Mouse (Mus musculus) right cerebral cortex, postnatal 10 days (tissue): ENCODE measurements around the gene D17Wsu92e.
"Not testable (repeated sequence)": the region's sequence is repeated elsewhere in the genome, so short reads cannot be mapped to it uniquely, and the experiment has no call there.

Source experiments
- DNase-seq, 2 experiments: peaks; one replicate each; pipeline ENCODE4 v3.0.0; 2021; ENCODE audit warnings: low spot score in 2 of 2

D17Wsu92e gene

DNA sequence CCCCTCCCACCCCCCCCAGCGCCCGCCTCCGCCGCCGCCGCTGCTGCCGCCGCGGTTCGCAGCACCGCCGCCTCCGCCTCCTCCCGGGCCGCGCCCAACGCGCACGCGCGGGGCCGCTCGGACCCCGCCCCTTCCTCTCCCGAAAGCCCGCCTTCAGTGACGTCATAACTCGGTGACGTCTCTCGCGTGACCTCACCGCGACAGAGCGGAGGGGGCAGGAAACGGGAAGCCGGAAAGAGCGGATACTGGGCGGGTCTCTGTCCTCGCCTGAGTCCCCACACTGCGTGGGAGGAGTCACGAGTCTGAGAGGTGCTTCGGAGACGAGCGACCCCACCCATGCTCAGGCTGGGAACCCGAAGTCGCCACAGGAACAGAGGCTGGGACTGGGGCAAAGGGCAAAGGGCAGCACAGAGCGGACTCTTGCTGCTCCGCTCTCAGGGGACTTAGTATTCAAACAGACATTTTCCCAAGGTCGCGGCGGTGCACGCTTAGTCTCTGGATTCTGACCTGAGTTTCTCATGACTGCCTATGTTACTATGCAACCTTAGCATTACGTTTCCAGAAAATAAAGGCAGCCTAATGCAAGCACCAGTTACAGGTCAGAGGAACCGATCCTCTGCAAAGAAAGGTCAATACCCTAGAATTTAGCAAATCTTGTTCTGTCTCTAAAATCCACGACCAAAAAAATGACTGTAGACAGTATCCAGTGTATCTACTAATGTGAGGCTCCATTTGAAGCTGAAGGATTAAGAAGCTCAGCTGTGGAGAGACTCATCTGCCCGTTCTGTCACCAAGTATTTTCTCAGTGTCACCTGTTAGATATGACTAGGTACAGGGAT is at the start of gene D17Wsu92e:
D17Wsu92e (minus strand) TSS at position 81 of the 839 bp plus-strand sequence.
- peak; percentile 99 for DNase-seq

GRCm38 (mm10) chr17:27866737-27867136 is 46.3 kb upstream of the D17Wsu92e start:
- no peak for DNase-seq

GRCm38 (mm10) chr17:27865461-27865860 is 45.0 kb upstream of the D17Wsu92e start:
- no peak for DNase-seq

GRCm38 (mm10) chr17:27859131-27859530 is 38.7 kb upstream of the D17Wsu92e start:
- DNase-seq: no peak

DNA sequence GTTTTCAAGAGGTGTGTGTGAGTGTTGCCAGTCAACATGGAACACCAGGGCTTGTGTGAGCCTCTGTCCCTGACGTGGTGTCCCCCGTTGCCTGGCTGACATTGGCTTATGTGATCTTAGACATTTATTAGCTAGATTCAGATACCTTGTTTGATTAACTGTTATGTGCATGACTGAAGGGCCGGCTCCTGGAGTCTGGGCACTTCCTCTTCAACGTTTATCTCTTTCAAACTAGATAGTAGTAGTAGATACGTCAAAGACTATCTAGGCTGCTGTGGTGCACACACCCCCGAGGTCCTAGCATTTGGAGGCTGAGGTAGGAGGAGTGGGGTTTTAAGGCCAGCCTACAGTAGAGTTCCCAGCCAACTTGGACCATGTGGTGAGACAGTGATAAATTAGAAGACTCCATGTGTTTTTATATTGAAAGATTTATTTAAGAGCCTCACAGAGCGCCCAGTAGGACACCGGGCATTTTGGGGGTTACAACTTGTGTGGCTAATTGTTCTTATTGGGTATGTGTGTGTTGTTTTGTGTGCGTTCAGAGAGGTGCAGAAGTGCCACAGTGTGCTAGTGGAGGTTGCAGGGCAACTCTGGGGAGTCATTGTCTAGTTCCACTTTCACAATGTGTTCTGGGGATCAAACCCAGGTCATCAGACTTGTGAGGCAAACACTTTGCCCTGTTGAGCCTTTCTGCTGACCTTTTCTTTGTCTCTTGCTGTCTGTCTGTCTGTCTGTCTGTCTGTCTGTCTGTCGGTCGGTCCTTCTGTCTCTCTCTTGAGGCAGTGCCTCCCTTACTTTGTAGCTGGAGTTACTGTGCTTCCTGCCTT is 37.4 kb upstream of the D17Wsu92e start:
- DNase-seq: no peak

DNA sequence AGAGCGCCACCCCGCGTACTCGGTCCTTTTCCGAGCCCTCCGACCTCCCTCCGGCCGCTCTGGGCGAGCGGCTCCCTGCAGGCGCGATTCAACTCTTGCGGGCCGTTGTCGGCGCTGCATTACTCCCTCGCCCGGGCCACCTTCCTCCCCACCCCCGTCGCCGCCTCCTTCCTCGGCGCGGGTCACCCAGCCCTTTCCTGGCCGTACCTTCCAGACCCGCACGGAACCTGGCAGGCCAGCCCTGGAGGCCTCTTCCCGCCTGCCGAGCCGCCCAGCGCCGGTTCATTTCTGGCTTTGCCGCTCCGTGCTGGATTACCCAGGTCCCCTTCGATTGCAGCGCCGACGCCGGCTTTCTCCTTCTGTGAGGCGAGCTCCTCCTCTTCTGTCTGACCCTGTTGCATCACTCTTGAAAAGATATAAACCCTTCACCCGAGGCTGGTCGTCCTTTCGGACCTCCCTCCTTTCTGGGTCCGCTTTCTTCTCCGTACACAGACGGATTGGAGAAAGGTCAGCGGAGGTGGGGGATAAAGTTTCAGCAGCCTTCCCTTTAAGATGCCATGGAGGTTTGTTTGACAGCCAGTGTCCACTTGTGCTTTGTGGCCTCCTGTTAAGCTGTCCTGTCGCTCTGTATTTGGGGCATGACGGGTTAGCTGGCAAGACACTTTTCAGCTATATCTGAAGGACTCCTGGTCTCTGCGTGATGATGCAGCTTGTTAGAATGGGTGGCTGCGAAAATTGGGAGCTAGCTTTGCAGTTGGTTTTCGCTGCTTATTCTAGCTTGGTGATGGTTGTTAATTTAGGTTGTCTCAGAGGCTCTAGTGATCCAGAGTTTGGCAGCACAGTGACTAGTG is 36.6 kb upstream of the D17Wsu92e start:
- DNase-seq: peak; percentile 57 to 60

DNA sequence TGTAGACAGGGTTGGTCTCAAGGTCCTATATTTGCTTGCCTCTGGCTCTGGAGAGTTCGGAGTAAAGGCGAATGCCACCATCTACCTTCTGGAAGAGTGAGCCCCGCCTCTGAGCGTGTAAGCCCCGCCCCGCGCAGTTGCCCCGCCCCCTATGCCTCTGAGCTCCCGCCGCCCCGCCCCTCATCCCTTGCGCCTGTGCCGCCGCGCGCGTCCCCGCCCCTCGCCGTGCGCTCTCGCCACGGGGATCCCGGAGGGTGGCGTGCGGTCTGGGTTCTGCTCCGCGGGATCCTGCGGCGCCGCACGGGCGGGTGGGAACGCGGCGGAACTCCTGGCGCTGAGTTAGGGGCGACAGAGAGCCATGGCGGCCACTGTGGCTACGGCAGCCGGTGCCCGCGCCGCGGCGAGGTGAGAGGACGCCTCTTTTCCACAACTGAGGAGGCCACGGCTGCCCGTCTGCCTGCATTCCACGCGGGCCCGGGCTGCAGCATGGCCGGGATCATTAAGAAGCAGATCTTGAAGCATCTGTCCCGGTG is 35.9 kb upstream of the D17Wsu92e start, which contains the start of gene Uhrf1bp1:
Uhrf1bp1 (plus strand) TSS at position 177 of the 533 bp plus-strand sequence.
- DNase-seq: peak; percentile 85 to 90

- DNase-seq: no peak
Measured at GRCm38 (mm10) chr17:27851076-27851475, 30.6 kb upstream of the D17Wsu92e start.

GRCm38 (mm10) chr17:27848351-27848750 is 27.9 kb upstream of the D17Wsu92e start:
- no peak for DNase-seq

GRCm38 (mm10) chr17:27839469-27840252 is 19.2 kb upstream of the D17Wsu92e start:
- DNase-seq: peak; percentile 97 to 98

DNA sequence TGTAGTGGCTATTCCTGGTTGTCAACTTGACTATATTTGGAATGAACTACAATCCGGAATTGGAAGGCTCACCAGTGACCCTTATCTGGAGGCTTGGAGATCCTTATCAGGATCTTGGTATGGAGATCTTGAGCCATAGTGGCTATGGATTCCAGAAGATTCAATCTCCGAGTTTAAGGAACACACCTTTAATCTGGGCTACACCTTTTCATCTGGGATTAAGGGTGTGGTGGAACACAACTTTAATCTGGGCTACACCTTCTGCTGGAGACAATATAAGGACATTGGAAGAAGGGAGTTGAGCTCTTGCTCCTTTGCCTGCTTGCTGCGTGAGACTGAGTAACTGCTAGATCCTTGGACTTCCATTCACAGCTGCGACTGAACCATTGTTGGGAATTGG is 17.4 kb upstream of the D17Wsu92e start, which contains the start of gene Snrpc:
Snrpc (plus strand) TSS at position 301 of the 400 bp plus-strand sequence.
- DNase-seq: not testable (repeated sequence)

- DNase-seq: no peak
Measured at GRCm38 (mm10) chr17:27830411-27830810, 10.0 kb upstream of the D17Wsu92e start.

GRCm38 (mm10) chr17:27827511-27827910 is 7.1 kb upstream of the D17Wsu92e start:
- no peak for DNase-seq

DNA sequence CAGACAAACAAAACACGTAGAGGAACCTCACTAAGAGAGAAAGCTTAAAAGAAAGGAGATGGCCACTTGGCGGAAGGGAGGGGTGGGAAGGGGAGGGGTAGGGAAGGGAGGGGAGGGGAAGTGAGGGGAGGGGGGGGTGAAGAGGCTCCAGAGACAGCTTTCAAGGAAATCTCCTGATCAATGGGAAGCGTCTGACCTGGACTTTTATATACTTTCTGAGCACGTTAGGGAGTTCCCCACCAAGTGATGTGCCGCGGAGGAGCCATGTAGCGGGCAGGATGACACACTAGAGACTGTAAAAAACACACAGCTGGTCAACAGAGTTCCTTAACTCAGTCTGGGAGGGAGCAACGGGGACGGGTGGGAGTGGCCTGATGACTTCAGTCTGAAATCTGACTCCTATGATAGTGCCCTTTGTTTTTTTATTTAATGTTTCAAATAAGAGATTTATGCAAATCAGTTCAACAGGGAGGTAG is 6.5 kb upstream of the D17Wsu92e start:
- DNase-seq: no peak

GRCm38 (mm10) chr17:27825984-27826905 is 5.8 kb upstream of the D17Wsu92e start:
- peak; percentile 70 to 72 for DNase-seq

GRCm38 (mm10) chr17:27825539-27825938 is 5.1 kb upstream of the D17Wsu92e start:
- no peak for DNase-seq

DNA sequence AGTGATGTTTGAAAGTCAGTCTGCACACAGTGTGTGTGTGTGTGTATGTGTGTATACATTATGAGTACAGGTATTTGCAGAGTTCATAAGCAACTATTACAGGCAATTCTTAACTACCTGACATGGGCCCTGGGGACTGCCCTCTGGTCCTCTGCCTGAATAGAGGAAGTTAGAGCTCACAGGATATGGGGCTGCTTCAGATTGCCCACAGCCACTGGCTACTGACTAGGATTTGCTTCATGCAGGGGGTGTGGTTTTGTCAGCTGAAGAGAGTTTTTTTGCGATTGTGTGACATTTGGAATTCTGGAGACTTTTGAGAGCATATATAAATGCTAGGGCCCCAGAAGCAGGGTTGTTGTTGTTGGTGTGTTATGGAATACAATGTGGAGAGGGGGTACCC is 4.5 kb upstream of the D17Wsu92e start:
- no peak for DNase-seq

GRCm38 (mm10) chr17:27823142-27823905 is 2.9 kb upstream of the D17Wsu92e start:
- no peak for DNase-seq
